Mouse (Mus musculus): Measurements from ENCODE around the gene Ano3.
"Not testable (repeated sequence)": the region's sequence is repeated elsewhere in the genome, so short reads cannot be mapped to it uniquely, and the experiment has no call there.

The Ano3 gene

DNA sequence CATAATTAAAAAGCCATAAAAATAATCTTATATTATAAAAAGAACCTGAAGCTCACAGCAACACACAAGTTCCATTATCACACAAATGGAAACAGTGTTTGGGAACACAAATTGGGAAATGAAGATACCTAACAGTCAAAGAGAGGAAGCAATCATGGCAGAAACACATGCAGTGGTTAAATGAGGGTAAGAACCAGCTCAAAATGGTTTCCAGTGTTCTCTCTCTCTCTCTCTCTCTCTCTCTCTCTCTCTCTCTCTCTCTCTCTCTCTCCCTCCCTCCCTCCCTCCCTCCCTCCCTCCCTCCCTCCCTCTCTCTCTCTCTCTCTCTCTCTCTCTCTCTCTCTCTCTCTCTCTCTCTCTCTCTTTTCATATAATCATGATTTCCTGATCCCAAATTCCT, at the start of gene Ano3:
Gene Ano3, minus strand, starts transcription at position 101 of the 400 bp plus-strand sequence.
- DNase-seq (ENCODE audit: inconsistent ontology term): not testable (repeated sequence)

DNA sequence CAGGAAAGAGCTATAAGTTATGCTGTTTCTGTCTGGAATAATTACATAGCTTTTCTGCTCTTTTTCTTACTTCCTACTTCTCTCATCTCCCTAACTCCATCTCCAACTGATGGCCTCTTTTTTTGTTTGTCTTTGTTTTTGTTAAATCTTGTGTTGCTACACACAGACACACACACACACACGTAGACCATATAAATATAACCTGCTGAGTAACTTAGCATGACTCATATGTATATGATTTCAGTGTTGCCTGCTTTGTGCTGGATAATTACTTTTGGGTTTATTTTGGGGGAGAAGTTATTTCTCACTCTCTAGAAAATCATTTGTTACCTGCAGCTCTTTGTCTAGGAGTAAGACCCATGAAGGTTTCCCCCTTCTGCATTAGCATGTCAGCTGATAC, 39.3 kb upstream of the Ano3 start:
- no peak for DNase-seq (ENCODE audit: inconsistent ontology term)

DNA sequence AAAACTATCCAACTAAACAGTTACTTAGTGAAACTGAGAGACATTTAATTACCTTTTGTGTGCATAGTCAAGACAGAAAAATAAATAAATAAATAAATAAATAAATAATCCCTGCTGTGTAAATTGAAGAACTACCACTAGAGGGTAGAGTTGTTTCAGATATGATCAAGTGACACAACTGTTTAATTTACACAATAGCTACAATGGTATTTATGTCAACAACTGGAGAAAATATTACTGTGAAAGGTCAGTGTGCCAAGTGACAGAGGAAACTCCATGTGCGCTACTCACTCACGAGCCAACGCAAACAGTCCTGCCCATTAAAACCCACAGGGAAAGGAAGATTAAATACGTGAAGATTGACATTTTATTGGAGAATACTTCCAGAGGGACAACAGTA, 38.8 kb upstream of the Ano3 start:
- peak; percentile 22 for DNase-seq (ENCODE audit: inconsistent ontology term)

DNA sequence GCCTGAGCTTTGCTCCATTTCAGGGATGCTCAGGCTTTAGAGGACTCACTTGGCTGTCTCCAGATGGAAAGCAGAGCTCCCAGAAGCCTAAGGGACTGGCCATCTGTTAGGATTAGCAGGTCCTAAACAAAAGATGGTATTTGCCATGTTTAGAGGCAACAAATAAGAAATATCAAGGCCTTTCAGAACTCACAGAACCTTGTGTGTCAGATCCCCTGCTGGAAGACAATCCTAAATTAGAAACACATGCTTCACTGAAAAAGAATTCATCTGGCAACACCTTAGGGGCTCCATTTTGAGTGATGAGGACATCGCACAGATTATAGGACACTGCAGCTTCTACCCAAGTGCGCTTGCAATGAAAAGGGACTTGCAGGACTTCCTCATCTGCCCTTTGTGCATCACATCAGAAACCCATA, 35.1 kb upstream of the Ano3 start:
- no peak for DNase-seq (ENCODE audit: inconsistent ontology term)

DNA sequence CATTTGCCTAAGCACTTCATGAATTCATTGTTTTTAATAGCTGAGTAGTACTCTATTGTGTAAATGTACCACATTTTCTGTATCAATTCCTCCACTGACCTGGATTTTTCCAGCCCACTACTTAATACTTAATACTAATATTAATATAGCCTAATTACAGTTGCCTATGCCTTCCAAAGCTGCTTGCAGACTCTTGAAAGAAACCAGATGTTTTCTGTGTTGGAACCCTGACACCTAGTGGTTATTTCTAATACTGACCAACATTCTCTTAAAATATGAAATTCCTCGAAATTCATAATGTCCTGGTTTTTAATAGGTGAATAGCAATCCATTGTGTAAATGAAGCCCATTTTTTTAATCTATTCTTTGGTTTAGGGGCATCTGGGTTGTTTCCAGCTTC, 31.0 kb upstream of the Ano3 start:
- DNase-seq (ENCODE audit: inconsistent ontology term): peak; percentile 29

DNA sequence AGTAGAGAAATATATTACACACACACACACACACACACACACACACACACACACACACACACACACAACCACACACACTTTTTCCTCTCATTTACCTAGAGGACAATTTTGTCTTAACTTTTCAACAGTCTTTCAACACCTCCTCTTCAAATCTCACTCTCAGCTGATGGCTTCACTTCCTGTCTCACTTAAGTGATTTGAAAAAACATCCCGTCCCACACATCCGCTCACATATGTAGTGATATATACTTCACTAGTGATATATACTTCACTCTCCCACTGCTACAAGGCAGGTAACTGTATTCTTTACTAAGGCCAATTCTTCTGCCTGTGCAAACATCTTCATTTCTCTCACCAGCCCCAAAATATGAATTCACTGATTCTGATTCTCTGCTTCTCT, 28.9 kb upstream of the Ano3 start:
- no peak for DNase-seq (ENCODE audit: inconsistent ontology term)

DNA sequence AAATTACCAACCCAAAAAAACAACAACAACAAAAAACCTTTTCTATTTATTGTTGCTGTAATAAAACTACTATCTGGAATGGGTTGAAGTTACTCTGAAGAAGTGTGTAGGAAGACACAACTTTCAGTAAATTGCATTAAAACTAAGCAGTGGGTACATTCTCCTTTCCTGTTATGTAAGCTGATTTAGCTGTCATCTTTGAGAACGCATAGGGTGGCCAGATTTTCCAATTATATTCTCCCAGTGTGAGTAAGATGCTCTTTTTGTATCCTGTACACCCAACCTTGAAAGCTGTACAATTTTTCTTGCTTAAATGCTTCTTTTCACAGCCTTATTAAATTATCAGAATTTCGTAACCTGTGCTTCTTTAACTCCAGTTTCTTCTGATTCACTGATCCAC, 26.1 kb upstream of the Ano3 start:
- no peak for DNase-seq (ENCODE audit: inconsistent ontology term)

DNA sequence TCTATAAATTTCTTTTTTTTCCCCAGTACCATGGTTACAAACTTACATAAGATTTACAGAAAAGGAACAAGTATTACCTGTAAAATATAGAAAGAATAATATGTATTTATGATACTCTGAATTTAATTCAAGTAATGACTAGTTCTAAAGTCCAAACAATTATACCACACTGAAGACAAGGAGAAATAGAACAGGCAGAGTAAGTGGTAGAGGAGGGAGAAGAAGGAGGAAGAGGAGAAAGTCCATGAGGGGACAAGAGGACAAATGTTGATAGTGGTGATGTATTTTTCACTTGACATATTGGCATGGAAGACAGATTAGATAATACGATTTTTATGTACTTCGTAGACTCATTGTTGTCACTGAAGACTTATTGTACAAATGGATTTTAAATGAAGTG, 19.4 kb upstream of the Ano3 start:
- no peak for DNase-seq (ENCODE audit: inconsistent ontology term)

DNA sequence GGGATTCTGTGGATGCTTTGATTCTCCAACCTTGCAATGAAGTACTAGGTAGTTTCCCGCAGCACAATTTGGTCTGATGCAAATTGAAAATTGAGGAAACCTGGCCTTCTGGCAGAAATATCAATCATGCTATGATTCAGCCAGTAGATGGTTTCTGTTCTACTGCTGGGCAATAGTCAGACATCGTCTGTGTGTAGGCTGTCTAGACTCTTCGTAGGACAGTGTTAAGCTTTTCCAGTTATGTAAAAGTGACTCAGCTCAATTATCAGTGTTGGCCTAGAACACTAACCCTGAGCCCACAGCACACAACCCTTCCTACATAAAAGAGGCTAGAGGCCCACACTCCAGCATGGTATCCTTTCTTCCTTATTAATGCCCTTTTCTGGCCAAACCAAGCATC, 14.7 kb upstream of the Ano3 start:
- no peak for DNase-seq (ENCODE audit: inconsistent ontology term)

DNA sequence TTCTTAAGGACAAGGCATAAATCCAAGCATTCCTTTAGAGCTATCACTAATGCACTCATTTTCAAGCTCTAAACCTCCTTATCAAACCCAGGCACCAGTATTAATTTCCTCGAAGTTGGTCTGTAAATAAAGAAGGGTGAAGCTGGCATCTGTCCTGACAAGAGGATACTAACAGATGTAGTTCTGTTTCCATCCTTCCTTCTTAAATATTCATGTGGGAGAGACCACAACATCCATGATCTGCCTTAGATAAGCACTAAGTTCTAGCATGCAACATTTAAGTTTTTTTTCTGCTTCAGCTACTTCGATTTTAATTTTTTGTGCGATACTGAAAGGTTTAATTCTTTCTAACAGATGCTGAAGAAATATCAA, 305 bp downstream of the Ano3 start:
- no peak for DNase-seq (ENCODE audit: inconsistent ontology term)

DNA sequence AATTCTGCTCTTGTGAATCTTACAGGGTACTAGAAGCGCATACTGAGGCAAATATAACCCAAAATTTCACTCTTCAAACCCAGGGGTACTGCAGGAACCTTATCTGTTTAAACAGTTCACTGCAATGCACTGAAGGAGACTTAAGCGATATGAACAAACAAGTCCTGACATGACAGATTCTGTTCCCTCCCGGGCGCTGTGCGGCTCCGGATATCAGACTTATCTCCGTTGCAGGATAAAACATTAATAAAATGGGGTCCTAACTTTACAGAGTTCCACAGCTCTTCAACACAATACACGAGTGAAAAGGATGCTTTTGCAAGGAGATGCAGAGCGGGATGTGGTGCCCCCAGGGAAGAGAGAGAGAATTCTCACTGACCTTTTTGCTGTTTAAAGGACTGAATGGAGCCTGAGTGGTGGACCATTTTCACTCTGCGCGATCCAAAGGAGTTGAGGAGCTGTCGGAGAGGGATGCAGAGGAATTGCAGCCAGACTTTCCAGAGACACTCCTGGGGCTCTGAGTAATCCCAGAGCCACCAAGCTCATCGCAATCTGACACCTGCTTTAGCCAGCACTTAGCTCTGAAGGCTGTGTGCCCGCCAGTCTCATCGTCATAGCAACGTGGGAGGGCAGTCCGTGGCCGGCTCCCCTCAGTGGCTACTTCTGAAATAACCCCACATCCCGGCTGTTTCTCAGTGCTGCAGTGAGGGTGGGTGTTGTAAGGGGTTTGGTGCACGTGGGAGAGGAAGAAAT, 868 bp downstream of the Ano3 start:
- peak; percentile 80 for DNase-seq (ENCODE audit: inconsistent ontology term)

DNA sequence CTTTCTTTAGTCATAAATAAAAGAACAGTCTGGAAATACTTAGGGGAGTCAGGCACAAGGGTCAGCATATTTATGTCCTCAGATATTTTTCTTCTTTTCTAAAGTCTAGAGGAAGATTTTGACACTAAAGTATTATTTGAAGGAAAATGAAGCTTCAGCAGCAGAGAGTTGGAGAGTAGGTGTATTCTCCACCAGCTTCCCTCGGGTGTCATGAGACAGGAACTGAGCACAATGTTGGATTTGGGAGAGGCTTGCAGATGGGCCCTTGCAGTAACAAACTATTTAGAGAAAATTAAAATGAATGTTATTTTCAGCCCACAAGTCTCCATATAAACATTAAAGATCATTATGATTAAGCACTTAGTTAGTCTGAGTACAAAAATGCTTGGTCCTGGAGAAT, 5.6 kb downstream of the Ano3 start:
- DNase-seq (ENCODE audit: inconsistent ontology term): no peak

DNA sequence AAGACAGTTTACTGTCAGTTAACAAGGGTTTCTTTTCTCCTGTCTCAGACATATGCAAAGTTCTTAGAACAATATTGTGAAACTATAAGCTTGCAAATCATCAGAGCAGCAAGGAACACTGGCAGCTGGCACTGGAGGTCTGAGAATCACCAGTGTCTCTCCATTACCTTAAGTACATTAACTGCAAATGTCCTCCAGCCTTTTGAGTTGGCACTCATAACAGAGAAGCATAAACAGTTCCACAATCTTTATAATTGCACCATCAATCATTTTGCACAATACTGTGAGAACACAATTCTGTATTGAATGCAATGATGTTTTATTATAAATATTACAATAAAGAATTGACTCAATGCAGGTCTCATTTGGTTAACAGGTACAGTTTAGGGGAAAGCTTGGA, 15.0 kb downstream of the Ano3 start:
- no peak for DNase-seq (ENCODE audit: inconsistent ontology term)

DNA sequence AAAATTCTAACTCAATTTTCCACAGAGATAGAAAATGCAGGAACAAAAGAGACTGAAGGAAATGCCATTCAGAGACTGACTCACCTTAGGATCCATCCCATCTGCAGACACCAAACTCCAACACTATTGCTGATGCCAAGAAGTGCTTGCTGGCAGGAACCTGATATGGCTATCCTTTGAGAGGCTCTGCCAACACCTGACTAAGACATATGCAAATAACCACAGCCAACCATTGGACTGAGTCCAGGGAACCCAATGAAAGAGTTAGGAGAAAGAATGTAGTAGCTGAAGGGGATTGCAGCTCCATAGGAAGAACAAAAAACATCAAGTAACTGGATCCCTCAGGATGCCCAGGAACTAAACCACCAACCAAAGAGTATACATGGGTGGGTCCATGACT, 21.6 kb downstream of the Ano3 start:
- peak; percentile 67 for DNase-seq (ENCODE audit: inconsistent ontology term)

DNA sequence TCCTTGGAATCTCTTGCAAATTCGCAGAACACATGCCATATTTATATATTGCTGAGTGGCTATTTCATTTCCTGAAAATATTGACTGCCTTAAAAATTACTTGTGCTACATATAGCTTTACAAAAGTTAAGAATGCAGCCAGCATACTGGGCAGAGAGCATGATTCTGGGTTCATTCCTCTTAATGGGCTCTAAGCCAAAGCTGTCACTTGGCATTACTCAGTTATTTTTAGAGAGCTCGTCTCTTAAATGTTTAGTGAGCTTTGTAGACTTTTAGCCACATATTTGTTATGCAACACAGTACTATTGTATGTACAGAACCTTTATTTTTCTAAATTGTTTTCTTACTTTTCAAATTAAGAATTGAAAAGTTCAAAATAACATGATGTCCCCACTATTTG, 41.2 kb downstream of the Ano3 start:
- peak; percentile 46 for DNase-seq (ENCODE audit: inconsistent ontology term)

DNA sequence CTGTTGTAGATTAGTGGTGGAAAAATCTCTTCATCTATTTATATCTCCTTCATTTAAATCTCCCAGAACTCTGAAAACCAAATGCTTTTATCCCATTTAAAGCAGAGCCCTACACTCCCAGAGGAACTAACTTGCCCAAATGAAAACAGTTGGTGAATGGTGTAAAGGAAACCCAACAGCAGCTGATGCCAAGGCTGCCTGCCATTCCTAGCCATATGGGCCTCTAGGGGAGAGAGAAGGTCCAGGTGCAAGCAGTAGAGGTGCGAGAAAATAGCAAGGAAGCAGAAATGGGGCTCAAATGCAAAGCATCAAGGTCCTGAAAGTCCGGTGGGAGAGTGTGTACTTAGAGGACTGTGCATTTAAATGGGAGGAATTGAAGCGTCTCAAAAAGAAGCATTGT, 44.2 kb downstream of the Ano3 start:
- DNase-seq (ENCODE audit: inconsistent ontology term): no peak

DNA sequence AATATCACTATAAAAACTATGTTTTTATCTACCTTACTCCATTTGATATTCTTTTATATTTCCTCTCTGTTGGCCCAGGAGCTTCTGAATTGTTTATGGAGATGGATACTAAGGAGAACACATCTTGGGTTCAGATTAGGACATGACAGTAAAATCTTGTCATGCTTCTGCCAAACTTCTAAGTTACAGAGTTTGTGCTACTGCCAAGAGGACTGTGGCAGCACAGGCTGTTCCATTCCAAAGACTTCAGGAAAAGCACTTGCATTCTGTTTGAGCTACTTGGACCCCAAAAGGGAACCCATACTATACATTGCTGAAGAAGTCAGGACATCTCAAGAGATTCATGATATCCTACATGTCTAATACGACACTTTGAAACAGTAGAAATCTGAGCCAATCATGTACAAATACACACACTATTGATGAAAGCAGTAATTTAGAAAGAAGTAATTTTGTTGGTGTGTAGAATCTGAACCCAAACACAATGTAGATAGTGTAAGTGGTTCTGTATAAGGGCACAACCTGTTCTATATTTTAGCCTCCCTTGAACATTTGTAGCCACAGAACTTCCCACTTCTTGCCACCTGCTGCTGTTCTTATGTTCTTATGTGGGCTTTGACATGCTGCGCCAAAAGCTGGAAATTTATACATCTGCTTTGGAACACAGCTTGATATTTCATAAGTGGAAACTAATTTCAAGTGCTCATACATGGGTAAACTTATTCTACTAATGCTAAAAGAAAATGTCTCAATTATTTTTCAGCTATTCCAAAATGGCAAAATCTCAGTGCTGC, 54.0 kb downstream of the Ano3 start:
- DNase-seq (ENCODE audit: inconsistent ontology term): no peak

DNA sequence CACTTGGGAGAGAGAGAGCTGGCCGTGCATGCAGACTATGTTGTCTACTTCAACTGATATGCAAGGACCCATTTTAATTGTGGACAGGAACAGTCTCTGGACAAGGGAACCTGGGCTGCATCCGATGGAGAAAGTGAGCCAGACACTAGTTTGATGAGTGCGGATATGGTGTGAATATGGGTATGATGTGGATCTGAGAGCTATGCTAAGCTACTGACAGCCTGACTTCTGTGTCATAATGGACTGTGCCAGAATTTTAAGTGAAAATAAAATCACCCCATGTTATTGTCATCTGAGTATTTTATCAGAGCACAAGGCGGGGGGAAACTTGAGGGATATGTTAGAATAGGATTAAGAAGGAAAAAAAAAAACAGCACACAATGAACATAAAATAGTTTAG, 79.1 kb downstream of the Ano3 start:
- DNase-seq (ENCODE audit: inconsistent ontology term): no peak

DNA sequence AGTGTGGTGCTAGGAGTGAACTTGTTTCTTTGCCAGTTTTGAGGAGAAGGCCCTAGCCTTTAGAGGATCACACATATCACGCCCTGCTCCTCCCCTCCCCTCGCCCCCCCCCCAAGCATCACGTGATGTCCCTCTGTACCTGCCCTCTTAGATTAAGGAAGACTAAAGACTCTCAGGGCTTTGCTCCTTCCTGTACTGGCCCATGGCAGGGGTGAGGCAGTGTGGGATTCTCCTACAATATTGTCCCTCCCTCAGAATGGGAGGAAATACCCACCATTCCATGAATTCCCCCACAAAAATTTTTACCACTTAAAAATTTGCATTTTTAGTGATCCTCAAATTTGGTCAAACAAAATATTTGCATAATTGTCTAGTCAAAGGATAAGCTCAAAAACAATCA, 85.1 kb downstream of the Ano3 start:
- DNase-seq (ENCODE audit: inconsistent ontology term): no peak

DNA sequence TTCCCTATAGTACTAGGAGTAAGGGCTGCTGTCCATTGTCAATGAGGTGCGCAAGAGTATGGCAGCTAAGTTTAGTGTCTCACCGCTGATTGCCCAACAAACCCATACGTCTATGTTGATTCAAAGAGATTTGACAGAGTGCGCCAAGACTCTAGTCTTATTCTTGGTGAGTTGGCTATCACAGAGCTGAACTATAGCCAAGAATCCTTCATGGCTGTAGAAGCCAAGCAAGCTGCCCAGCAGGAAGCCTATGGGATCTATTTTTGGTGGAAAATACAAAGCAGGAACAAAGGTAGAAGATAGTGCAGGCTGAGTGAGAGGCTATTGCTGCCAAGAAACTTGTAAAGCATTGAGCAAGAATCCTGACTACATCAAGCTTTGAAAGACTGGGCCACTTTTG, 87.3 kb downstream of the Ano3 start:
- DNase-seq (ENCODE audit: inconsistent ontology term): peak; percentile 5

DNA sequence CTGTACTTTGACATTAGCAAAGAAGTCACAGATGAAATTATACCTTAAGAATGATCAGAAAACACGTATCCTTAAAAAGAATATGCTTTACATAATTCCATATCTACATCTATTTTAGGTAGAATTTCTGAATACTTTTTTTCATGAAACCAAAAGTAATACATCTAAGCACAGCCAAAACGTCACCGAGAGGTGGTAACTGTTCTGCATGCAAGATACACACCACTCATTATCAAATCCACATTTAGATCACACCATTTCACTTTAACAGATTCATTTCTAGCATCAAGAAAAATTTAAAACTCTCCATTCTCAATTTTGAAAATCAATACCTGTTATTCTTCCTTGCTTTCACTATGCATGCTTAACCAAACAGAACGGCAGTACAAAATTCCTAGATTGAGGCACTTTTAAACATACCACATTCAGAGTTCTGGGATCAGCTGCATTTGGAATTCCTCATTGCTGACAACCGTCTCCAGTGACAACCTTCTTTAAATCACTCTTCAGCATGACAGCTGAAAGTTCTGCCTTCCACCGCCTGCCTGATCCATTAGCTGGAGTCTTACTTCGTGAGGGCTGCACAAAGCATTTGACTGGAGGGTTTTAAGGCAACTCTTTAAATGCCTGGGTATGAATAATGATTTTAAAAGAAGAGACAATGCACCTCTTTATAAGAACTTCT, 111.0 kb downstream of the Ano3 start:
- no peak for DNase-seq (ENCODE audit: inconsistent ontology term)

DNA sequence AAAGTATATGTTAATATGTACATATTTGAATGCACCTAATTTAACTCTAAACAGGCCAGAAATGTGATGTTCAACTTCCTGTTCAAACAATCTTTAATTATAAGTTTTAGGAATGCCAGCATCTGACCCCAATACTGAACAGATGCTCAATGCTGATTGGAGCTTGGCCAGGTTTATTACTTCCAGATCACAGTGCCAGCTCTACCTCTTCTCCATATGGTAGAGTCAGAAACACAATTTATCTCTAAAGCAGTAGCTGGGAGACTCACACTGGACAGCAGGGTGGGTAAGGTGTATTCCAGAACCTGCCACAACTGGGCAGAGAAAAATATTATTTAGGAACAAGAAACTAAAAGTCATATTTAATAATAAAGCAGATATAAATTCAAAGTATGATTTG, 134.5 kb downstream of the Ano3 start:
- DNase-seq (ENCODE audit: inconsistent ontology term): no peak

DNA sequence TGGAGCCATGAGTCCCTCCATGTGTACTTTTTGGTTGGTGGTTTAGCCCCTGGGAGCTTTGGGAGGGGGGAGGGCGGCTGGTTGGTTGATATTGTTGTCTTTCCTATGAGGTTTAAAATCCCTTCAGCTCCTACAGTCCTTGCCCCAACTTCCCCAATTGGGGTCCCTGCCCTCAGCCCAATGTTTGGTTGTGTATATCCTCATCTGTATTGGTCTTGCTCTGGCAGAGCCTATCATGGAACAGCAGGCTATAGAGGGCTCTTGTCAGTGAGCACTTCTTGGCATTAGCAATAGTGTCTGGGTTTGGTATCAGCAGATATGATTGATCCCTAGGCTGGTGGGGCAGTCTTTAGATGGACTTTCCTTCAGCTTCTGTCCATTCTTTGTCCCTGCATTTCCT, 135.8 kb downstream of the Ano3 start:
- DNase-seq (ENCODE audit: inconsistent ontology term): no peak
